Mouse (Mus musculus) cerebellum, adult 9-10 months (tissue): ENCODE data around the gene Gprin2.

Experiments used
- DNase-seq: peaks from one replicate; pipeline ENCODE4 v3.0.0; 2022

The Gprin2 gene

GRCm38 (mm10) chr14:34200738-34201230 is 669 bp downstream of the Gprin2 start:
- DNase-seq = peak; percentile 65

DNA sequence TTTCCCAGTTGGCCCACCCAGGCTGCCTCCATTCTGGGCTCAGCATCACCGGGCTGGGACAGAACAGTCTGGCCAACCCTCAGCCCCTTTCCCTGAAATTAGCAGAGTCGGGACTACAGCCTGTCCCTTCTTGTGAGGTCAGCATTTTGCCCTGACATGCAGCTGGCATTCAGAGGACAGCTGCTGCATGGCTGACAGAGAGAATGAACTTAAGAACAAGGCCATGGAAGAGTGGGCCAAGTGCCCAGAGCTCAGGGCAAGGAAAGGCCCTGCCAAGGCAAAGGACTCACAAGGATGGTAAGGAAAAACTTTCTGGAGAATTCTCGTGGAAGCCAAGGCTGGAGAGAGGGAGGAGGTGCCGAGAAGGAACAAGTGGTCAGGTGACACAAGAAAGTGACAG is 4.7 kb downstream of the Gprin2 start:
- no peak for DNase-seq

DNA sequence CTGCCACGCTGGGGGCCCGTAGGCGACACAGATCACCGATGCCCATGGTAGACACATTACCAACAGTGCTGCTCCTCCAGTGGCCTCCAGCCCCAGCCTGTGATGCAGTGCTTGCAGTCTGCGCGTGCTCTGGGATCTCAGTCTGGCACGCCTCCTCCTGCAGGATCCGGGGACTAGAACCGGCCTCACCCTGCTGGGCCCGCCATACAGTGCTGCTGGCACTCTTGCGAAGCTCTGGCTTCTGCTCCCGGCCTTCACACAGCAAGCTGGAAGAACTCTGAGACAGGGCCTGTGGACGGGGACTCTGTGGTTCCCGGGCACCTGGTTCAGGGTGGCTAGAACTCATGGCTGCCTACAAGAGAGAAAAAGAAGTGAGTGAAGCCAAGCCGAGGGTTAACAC is 6.0 kb downstream of the Gprin2 start:
- no peak for DNase-seq

DNA sequence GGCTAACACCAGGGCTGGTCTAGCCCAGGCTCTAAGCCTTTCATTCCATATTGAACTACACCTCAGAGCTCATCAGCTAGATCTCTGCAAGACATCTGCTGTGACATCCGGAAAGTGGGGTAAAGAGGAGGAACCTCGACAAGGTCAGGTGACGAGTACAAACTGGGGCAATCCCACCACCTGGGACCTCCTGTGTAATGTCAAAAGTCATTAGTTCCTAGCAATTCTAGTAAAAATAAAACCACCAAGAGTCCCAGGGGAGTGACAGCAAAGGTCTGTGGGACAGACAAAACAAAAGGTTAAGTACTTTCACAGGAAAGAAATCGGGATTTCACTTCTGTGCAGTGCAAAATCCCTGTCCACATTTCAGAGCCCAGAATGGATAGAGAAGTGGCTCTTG is 7.6 kb downstream of the Gprin2 start:
- no peak for DNase-seq

DNA sequence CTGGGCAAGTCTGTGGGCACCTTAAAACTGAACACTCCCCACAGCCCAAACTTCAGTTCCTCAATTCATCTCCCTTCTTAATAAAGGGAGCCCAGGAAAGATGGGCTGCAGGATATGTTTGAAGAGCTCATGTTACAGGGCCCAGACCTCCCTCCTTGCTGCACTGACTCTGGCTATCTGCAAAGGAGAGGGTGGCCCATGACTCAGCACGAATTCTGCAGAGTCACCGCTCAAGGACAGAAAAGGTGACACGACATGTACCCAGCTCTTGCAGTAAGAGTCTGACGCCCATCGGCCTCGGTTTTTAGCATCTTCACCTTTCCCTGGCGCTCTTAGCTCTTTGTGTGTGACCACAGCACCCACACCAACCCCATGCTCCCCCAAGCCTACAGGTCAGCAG is 11.1 kb downstream of the Gprin2 start:
- DNase-seq = no peak

- no peak for DNase-seq
Measured at GRCm38 (mm10) chr14:34188629-34189028, 12.8 kb downstream of the Gprin2 start.

DNA sequence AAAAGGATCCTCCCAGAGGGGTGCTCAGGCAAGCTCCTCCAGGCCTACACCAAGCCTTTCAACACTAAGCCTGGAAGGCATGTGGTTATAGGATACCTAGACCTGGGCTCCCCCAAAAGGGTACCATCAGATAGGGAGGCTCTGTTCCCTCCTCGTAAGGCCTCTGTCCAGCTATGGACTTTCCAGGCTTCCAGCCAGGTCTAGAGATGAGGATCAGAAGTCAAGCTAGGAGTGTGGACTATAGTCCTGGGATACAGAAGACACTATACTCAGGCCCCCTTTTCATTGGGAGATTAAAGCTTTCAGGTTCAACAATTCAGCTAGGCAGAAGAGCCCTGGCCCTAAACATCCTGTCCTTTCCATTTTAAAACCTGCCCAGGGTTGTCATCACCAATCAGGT is 18.4 kb downstream of the Gprin2 start:
- no peak for DNase-seq

- no peak for DNase-seq
Measured at GRCm38 (mm10) chr14:34179351-34179750, 22.1 kb downstream of the Gprin2 start.

DNA sequence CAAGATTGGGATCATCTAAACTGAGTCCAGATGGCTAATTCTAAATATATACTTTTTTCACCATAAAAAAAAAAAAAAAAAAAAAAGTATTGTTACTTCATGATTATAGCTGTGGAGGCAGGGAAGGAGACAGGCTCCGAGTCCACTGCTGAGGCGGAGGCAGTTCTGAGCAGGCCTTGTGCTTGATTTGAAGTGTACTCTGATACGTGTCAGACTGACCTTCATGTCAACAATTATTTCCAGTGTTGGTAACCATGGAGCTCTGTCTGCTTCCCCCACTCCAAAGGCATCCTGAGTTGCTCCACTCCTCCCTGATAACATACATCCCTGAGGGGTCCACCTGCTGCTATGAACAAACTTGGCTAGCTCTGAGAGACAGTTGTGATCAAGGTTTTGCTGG is 30.3 kb downstream of the Gprin2 start:
- DNase-seq = no peak

DNA sequence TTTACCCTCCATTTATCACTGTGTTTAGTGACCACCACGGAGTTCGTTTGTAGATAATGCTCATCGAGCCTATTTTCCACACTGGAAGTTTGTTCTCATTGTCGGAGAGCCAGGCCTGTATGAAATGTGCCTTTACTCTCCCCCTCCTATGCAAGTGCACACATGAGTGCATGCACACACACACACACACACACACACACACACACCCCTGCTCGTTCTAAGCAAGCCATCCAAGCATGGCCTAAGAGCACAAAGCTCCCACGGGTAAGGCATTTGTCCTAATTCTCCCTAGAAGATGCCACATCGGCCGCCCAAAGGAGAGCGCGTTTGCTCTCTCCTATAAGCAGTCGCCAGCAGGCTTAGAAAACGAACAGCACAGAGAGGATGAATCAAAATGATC is 45.7 kb downstream of the Gprin2 start:
- no peak for DNase-seq

DNA sequence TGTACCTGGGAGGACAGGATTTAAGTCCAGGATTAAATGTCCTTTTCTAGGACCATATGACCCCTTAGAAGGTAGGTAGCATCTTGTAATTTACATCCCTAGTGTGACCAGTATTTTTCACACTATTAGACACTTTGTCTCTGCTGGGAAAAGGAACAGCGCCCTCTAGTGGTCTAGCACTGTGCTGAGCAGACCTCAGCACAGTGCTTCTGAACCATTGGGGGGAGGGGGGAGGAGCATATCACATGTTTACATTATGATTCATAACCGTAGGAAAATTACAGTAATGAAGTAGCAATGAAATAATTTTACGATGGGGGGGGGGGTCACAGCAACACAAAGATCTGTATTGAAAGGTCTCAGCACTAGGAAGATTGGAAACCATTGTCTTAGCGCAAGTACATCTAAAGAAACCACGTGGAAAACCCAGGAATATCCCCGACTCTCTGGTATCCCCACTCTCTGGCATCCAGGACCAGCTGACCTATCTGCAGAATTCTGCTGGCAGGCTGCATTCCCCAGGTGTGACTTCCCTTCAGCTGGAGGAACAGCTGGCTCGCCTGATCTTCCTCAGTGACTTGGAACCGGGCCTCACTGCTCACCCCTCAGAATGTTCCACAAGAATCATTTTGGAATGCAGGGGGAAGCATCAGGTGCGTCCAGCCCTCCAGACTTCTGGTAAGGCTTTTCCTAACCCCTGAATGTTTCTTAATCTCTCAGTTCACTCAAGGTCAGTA is 46.7 kb downstream of the Gprin2 start:
- peak; percentile 34 for DNase-seq

- no peak for DNase-seq
Measured at GRCm38 (mm10) chr14:34152342-34152741, 49.1 kb downstream of the Gprin2 start, which contains the start of gene Npy4r. TSS of gene Npy4r (minus strand) at chr14:34152489.

DNA sequence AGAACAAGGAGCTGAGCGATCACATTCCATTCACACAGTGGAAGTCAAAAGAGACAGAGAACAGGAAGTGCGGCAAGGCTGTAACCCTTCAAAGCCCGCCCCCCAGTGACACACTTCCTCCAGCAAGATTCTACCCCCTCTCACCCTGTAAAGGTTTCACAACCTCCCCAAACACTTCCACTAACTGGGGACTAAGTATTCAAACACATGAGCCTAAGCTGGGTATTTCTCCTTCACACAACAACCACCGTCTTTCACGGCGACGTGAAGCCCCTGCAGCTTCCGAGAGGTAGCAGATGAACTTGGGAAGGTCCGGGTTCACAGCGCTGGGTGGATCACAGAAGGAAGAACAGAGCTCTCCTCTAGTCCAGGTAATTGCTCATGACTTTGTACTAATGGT is 58.5 kb downstream of the Gprin2 start:
- DNase-seq = no peak

GRCm38 (mm10) chr14:34142316-34142715 is 59.1 kb downstream of the Gprin2 start:
- DNase-seq = no peak

DNA sequence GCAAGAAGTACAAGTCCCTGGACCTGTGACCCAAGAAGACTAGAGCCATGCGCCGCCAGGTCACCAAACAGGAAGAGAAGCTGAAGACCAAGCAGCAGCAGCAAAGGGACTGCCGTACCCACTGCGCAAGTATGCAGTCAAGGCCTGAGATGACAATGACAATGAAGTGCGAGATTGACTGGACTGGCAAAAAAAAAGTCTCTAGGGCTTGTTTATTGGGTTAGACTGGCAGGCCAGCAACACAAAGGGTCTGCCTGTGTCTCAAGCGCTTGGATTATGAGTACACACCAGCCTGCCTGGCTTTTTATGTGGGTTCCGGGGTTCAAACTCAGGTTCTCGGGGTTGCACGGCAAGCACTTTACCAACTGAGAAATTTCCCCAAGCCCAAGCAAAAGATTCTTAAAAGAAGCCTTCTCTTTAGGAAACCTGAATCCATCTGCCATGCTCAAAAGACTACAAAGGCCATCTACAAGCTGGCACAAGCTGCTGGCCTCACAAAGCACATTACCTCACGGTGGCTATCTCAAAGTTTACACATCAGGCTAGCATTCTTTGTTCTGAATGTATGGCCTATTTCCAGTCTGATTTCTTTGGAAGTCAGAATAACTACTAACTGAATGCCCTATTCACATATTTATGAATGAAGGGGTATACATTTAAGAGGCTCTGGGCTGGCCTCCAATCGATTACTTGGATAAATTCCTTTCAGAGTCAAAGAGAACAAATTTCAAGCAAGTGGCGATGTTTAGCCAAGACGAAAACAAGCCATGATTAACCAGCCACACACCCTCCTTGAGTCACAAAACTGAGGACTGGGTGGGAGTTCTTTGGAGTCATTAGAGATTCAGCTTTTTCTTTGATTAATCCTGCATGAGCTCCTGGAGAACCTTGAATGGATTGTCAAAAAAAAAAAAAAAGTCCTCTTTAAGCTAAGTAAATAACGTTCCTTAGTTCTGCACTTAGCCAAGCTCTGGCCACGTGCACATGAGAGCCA is 61.5 kb downstream of the Gprin2 start:
- no peak for DNase-seq
